In genomic region chr8:71676020-71676741, GRCm38 (mm10) we compare ENCODE assay signal across 7 mouse cellular contexts. TPM values are rescaled to one million over a fixed set of nuclear protein-coding genes. Genes with fewer than 3 reads are reported as not detected.
DNase-seq lines count a peak whose midpoint lies in the region; ATAC-seq and TF ChIP-seq lines count a peak whose summit lies in the region.

Gene Jak3 (plus strand): TSS chr8:71676296.

- H3K4me1 ChIP-seq in E14TG2a.4 (replicated peaks; ENCODE audit: low read depth, low read length) = peaks cover 84% of the 10 kb centered on the region
- H3K4me1 ChIP-seq in heart, embryonic 11.5 days (ENCODE audit: control insufficient read depth, insufficient read depth, low read length) = peaks cover 23% of the 10 kb centered on the region
- H3K4me1 ChIP-seq in kidney, embryonic 14.5 days (ENCODE audit: control insufficient read depth, insufficient read depth, low read length) = peaks cover 27% of the 10 kb centered on the region; the same call in 1 of the 2 replicates
- peaks cover 10% of the 10 kb centered on the region for H3K4me1 ChIP-seq in lung, embryonic 16.5 days (replicated peaks; ENCODE audit: control insufficient read depth, insufficient read depth, low read length)

- 2% methylated on average over 40 of the region's 40 CpGs for WGBS in heart, embryonic 11.5 days (ENCODE audit: insufficient replicate concordance)
- WGBS in kidney, embryonic 14.5 days = 3% methylated on average over 35 of the region's 40 CpGs
- 3% methylated on average over 32 of the region's 40 CpGs for WGBS in lung, embryonic 16.5 days

- H3K4me3 ChIP-seq in E14TG2a.4 (replicated peaks; ENCODE audit: low read length) = peak within 1 kb of the TSS; percentile 83
- H3K4me3 ChIP-seq in heart, embryonic 11.5 days (ENCODE audit: low read depth, low read length) = peak within 1 kb of the TSS; percentile 80
- peak within 1 kb of the TSS; percentile 63 for H3K4me3 ChIP-seq in kidney, embryonic 14.5 days (ENCODE audit: low read length)
- peak within 1 kb of the TSS; percentile 75 for H3K4me3 ChIP-seq in lung, embryonic 16.5 days (ENCODE audit: low read length)

- peak within 1 kb of the TSS; percentile 89 for H3K9ac ChIP-seq in heart, embryonic 11.5 days (ENCODE audit: low read depth, low read length)
- H3K9ac ChIP-seq in kidney, embryonic 14.5 days (ENCODE audit: low read depth, low read length) = peak within 1 kb of the TSS; percentile 69
- H3K9ac ChIP-seq in lung, embryonic 16.5 days (ENCODE audit: low read length) = peak within 1 kb of the TSS; percentile 84

- ATAC-seq in activated CD4-positive, CD25-positive, alpha-beta regulatory T cell, adult 4 months = peak; percentile 73
- peak; percentile 43 for ATAC-seq in common myeloid progenitor, adult 5-6 weeks (replicated peaks; ENCODE audit: low read depth, poor library complexity, severe bottlenecking)
- 0 out of 2 replicates have a peak, but pooled peaks have one; percentile 19 for ATAC-seq in heart, embryonic 11.5 days (replicated peaks; ENCODE audit: insufficient number of reproducible peaks, low FRiP score, low TSS enrichment)
- 0 out of 2 replicates have a peak, but pooled peaks have one; percentile 21 for ATAC-seq in kidney, embryonic 14.5 days (ENCODE audit: low FRiP score, low TSS enrichment)
- ATAC-seq in lung, embryonic 16.5 days (ENCODE audit: low read depth) = peak; percentile 53

- H3K36me3 ChIP-seq in E14TG2a.4 (ENCODE audit: insufficient read depth, low read length) = peaks cover 22% of the 10 kb centered on the region
- H3K36me3 ChIP-seq in heart, embryonic 11.5 days (ENCODE audit: control insufficient read depth, insufficient read depth, low read length) = no peaks in the 10 kb centered on the region
- H3K36me3 ChIP-seq in kidney, embryonic 14.5 days (ENCODE audit: control insufficient read depth, insufficient read depth, low read length) = no peaks in the 10 kb centered on the region
- no peaks in the 10 kb centered on the region for H3K36me3 ChIP-seq in lung, embryonic 16.5 days (ENCODE audit: control insufficient read depth, insufficient read depth, low read length)

- peaks cover 10% of the 10 kb centered on the region; the same call in 1 of the 2 replicates for H3K27me3 ChIP-seq in E14TG2a.4 (ENCODE audit: insufficient read depth, low read length)
- peaks cover 48% of the 10 kb centered on the region for H3K27me3 ChIP-seq in heart, embryonic 11.5 days (ENCODE audit: control insufficient read depth, insufficient read depth, low read length)
- peaks cover 55% of the 10 kb centered on the region for H3K27me3 ChIP-seq in kidney, embryonic 14.5 days (ENCODE audit: control insufficient read depth, insufficient read depth, low read length)
- H3K27me3 ChIP-seq in lung, embryonic 16.5 days (ENCODE audit: control insufficient read depth, insufficient read depth, low read depth, low read length) = peaks cover 35% of the 10 kb centered on the region

- peak within 1 kb of the TSS; percentile 62 for H3K27ac ChIP-seq in heart, embryonic 11.5 days (ENCODE audit: low read depth, low read length)
- H3K27ac ChIP-seq in kidney, embryonic 14.5 days (ENCODE audit: low read depth, low read length) = no peak within 1 kb of the TSS
- H3K27ac ChIP-seq in lung, embryonic 16.5 days (ENCODE audit: low read length) = peak within 1 kb of the TSS; percentile 66

- H3K4me2 ChIP-seq in heart, embryonic 11.5 days = peak within 1 kb of the TSS; percentile 93
- H3K4me2 ChIP-seq in kidney, embryonic 14.5 days (replicated peaks; ENCODE audit: low read depth, low read length) = peak within 1 kb of the TSS; percentile 94
- peak within 1 kb of the TSS; percentile 85 for H3K4me2 ChIP-seq in lung, embryonic 16.5 days (ENCODE audit: low read depth, low read length)

- TF ChIP-seq CTCF in E14TG2a.4 (conservative IDR thresholded peaks at IDR 0.05; ENCODE audit: low read length) = no peak

- no peaks in the 10 kb centered on the region for H3K9me3 ChIP-seq in E14TG2a.4 (ENCODE audit: low read length)
- H3K9me3 ChIP-seq in heart, embryonic 11.5 days (replicated peaks; ENCODE audit: control insufficient read depth, low read length) = no peaks in the 10 kb centered on the region
- H3K9me3 ChIP-seq in kidney, embryonic 14.5 days (ENCODE audit: control insufficient read depth, low read length) = no peaks in the 10 kb centered on the region
- H3K9me3 ChIP-seq in lung, embryonic 16.5 days (ENCODE audit: control insufficient read depth, low read length) = no peaks in the 10 kb centered on the region

- peak; percentile 70 for DNase-seq in right cerebral cortex, postnatal 25 days

RNA-seq across cellular contexts. Expression of gene Jak3, which starts in this region (rescaled TPM):
- polyA plus RNA-seq in activated CD4-positive, CD25-positive, alpha-beta regulatory T cell, adult 4 months (2017; shearing (Covaris generic)) = 10 to 100 TPM; 18.6 to 41.7 TPM
- total RNA-seq in common myeloid progenitor, adult 5-6 weeks (2017) = 9.4 and 14.1 TPM in 2 replicates
- 4.9 and 5.3 TPM in 2 replicates for polyA plus RNA-seq in heart, embryonic 11.5 days (2014; fragmentation: Nextera tagmentation; extraction: Ambion mirVana)
- polyA plus RNA-seq in kidney, embryonic 14.5 days (2014; fragmentation: Nextera tagmentation; extraction: Ambion mirVana) = 3.0 and 5.2 TPM in 2 replicates
- polyA plus RNA-seq in lung, embryonic 16.5 days (2015; fragmentation: Nextera tagmentation; extraction: Ambion mirVana) = 8.9 and 9.1 TPM in 2 replicates

Comparison
In these comparisons a context has a peak if more than half of its experiments do, and no peak if none do; other contexts are left out.
1. ATAC-seq: peak in every context shown above with its lines; median percentile 73 in activated CD4-positive, CD25-positive, alpha-beta regulatory T cell, adult 4 months; 53 in lung, embryonic 16.5 days; 43 in common myeloid progenitor, adult 5-6 weeks; 21 in kidney, embryonic 14.5 days; 19 in heart, embryonic 11.5 days.